Mouse (Mus musculus) CH12.LX (cell line): ENCODE measurements around the gene Gm20662. TPM values are rescaled to one million over a fixed set of nuclear protein-coding genes. Genes with fewer than 3 reads are reported as not detected.

ENCODE experiments used
- DNase-seq: peaks from one replicate; pipeline ENCODE4 v3.0.0-alpha.2; 2013; ENCODE audit errors: extremely low read depth
- H3K27ac ChIP-seq: 2 replicates; pipeline ENCODE4 v1.5.1; 2012; ENCODE audit warnings: low read depth, mild to moderate bottlenecking, control low read depth, moderate library complexity; ENCODE audit not compliant: insufficient read depth
- H3K27me3 ChIP-seq: replicated peaks from 2 replicates; pipeline ENCODE3; 2012; ENCODE audit warnings: inconsistent platforms
- H3K36me3 ChIP-seq, 2 experiments: replicated peaks in 1 of 2; 2 replicates each; pipeline versions ENCODE3 to v1.6.1; 2012; ENCODE audit warnings: inconsistent platforms in 1 of 2, low read length in 1 of 2, mild to moderate bottlenecking in 1 of 2, mixed read lengths in 1 of 2, moderate library complexity in 1 of 2; ENCODE audit not compliant: control insufficient read depth in 1 of 2, insufficient read depth in 1 of 2
- H3K4me1 ChIP-seq, 2 experiments: 2 replicates each; pipeline ENCODE4 v1.6.1; 2012; ENCODE audit warnings: inconsistent platforms in 1 of 2, moderate library complexity in 1 of 2; ENCODE audit not compliant: insufficient read depth in 2 of 2, control insufficient read depth in 1 of 2
- H3K4me2 ChIP-seq: 2 replicates; pipeline ENCODE4 v1.6.1; 2012; ENCODE audit warnings: low read depth, mild to moderate bottlenecking, control low read depth; ENCODE audit not compliant: poor library complexity, insufficient read depth, severe bottlenecking
- H3K4me3 ChIP-seq, 3 experiments: fragments of 150-350 bp in 1 of 3; sonication (generic) in 1 of 3; replicated peaks in 1 of 3; 2 replicates each; pipeline versions ENCODE3 to v1.5.1; 2011 to 2012; ENCODE audit warnings: low read depth in 2 of 3, low read length in 2 of 3, mild to moderate bottlenecking in 2 of 3, moderate library complexity in 2 of 3, control low read depth in 1 of 3, improper control_type of control experiment in 1 of 3, inconsistent platforms in 1 of 3, mixed read lengths in 1 of 3; ENCODE audit not compliant: poor library complexity in 1 of 3
- H3K79me2 ChIP-seq: replicated peaks from 2 replicates; pipeline ENCODE4 v1.6.1; 2012; ENCODE audit warnings: mild to moderate bottlenecking, moderate library complexity; ENCODE audit not compliant: control insufficient read depth, poor library complexity, insufficient read depth, severe bottlenecking; ENCODE audit errors: extremely low read depth
- H3K9ac ChIP-seq: 2 replicates; pipeline ENCODE4 v1.6.1; 2012; ENCODE audit warnings: low read depth, mild to moderate bottlenecking, control low read depth, moderate library complexity; ENCODE audit not compliant: insufficient read depth
- H3K9me3 ChIP-seq: replicated peaks from 2 replicates; pipeline ENCODE3; 2012; ENCODE audit warnings: low read length, inconsistent platforms, mixed read lengths
- EP300 ChIP-seq: IDR thresholded peaks from 2 replicates; pipeline ENCODE4 v1.6.1; 2011; ENCODE audit warnings: low read length, improper control_type of control experiment
- GABPA ChIP-seq: IDR thresholded peaks from 2 replicates; pipeline ENCODE4 v1.6.1; 2012; ENCODE audit warnings: low read depth, low read length, improper control_type of control experiment, inconsistent platforms; ENCODE audit not compliant: insufficient replicate concordance
- MAX ChIP-seq: IDR thresholded peaks from 2 replicates; pipeline ENCODE4 v1.6.1; 2011; ENCODE audit warnings: low read length, improper control_type of control experiment
- MAZ ChIP-seq: IDR thresholded peaks from 2 replicates; pipeline ENCODE4 v1.6.1; 2012; ENCODE audit warnings: low read depth, mild to moderate bottlenecking, inconsistent platforms, low read length, improper control_type of control experiment, moderate library complexity
- MEF2A ChIP-seq: IDR thresholded peaks from 2 replicates; pipeline ENCODE4 v1.6.1; 2014; ENCODE audit warnings: low read depth, mild to moderate bottlenecking, inconsistent platforms, low read length, improper control_type of control experiment, borderline replicate concordance
- SIN3A ChIP-seq: IDR thresholded peaks from 2 replicates; pipeline ENCODE4 v1.6.1; 2012; ENCODE audit warnings: low read length, improper control_type of control experiment, inconsistent platforms
- UBTF ChIP-seq: IDR thresholded peaks from 2 replicates; pipeline ENCODE4 v1.6.1; 2012; ENCODE audit warnings: low read depth, mild to moderate bottlenecking, inconsistent platforms, low read length, improper control_type of control experiment, moderate library complexity
- USF1 ChIP-seq: IDR thresholded peaks from 2 replicates; pipeline ENCODE4 v1.6.1; 2014; ENCODE audit warnings: low read depth, mild to moderate bottlenecking, inconsistent platforms, low read length, improper control_type of control experiment
- ZC3H11A ChIP-seq: IDR thresholded peaks from 2 replicates; pipeline ENCODE4 v1.6.1; 2012; ENCODE audit warnings: low read depth, mild to moderate bottlenecking, inconsistent platforms, low read length, improper control_type of control experiment
- dilution Hi-C: fragments of 300-500 bp; cut with MboI; formaldehyde crosslinking; loops from 2 replicates; pipeline ENCODE4 v1.14.3; 2020; ENCODE audit warnings: low sequenced_read_pairs; ENCODE audit not compliant: extremely low pct_unique_long_range_greater_than_20kb, extremely low pct_ligation_motif_present
- in situ Hi-C: fragments of 300-500 bp; cut with MboI; formaldehyde crosslinking; loops from 3 replicates; pipeline ENCODE4 v1.14.3; 2019; ENCODE audit warnings: low sequenced_read_pairs, low pct_ligation_motif_present, low pct_unique_long_range_greater_than_20kb, mixed read lengths
- polyA plus RNA-seq: library from polyadenylated mRNA; unstranded; fragments of >175 nt; gene quantifications from 2 replicates; pipeline ENCODE4 v1.2.1, GENCODE M21; 2012; ENCODE audit warnings: low read depth; ENCODE audit not compliant: insufficient read length
- total RNA-seq, 2 experiments: library from RNA; depleted of rRNA; stranded (reverse); fragments of 300-350 nt in 1 of 2; fragments of >200 nt in 1 of 2; gene quantifications; 2 replicates each; pipeline ENCODE4 v1.2.3; 2012 to 2014

The Gm20662 gene
- total and polyA plus RNA-seq, 3 experiments, result 0.31 to 1.2 TPM; not detected in 1

DNA sequence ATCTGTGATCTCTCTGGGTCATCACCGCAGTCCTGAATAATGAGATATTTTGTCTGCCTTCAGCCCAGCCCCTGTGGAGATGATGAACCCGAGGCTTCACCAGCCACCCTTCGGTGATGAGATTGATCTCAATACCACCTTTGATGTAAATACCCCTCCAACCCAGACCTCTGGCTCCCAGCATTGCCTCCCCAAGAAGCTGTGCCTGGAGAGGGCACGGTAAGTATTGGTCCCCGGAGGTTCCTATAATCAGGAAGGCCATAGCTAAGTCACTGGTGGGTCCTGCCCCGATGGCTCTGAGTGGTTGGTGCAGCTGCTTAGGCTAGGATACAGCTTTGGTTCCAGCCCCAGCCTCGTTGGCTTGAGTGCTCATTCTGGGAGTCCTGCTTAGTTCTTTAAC is 27.6 kb upstream of the Gm20662 start:
- no peak for TF ChIP-seq MAZ
- TF ChIP-seq EP300, result no peak
- Histone ChIP-seq H3K4me3 (no peak overlapping the region), H3K79me2 (no peaks in the 10 kb centered on the region), H3K27me3 (no peaks in the 10 kb centered on the region), H3K9ac (no peak overlapping the region), H3K36me3 (peaks cover 59 to 95% of the 10 kb centered on the region in 2 experiments), H3K4me2 (no peak overlapping the region), H3K4me1 (peaks cover 0 to 4% of the 10 kb centered on the region in 2 experiments; a peak in 2 of 4 replicates), H3K27ac (no peak overlapping the region), H3K9me3 (no peaks in the 10 kb centered on the region)
- dilution Hi-C loops (no loop called here), in situ Hi-C loops (loop anchor here (5.0 kb wide), 1 partner anchor 89 kb away; no protein-coding TSS in a partner anchor)
- DNase-seq, result no peak

DNA sequence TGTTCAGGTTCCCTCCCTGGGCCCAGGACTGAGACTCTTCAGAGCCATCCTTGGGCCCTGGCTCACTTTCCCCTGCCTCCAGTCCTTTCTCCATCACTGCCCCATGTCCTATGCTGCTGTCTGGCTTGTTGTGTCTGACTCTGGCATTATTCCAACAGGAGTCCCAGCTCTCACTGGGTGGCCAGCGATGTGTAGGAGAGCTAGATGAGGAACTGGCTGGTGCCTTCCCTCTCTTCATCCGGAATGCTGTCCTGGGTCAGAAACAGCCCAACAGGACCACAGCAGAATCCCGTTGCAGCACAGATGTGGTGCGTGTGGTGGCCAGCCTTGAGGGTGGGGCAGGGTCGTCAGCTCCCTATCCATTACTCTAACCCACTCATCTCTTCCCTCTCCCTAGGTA is 25.8 kb upstream of the Gm20662 start:
- no peak overlapping the region for H3K4me2 ChIP-seq
- no peak for DNase-seq
- peaks cover 46 to 79% of the 10 kb centered on the region in 2 experiments for H3K36me3 ChIP-seq
- peaks cover 4 to 11% of the 10 kb centered on the region in 2 experiments for H3K4me1 ChIP-seq
- no peak overlapping the region for H3K27ac ChIP-seq
- in situ Hi-C loops (no loop called here), dilution Hi-C loops (no loop called here)
- no peaks in the 10 kb centered on the region for H3K9me3 ChIP-seq
- no peaks in the 10 kb centered on the region for H3K79me2 ChIP-seq
- H3K9ac ChIP-seq, result no peak overlapping the region
- no peak overlapping the region for H3K4me3 ChIP-seq
- TF ChIP-seq SIN3A (no peak), MAX (no peak), ZC3H11A (no peak), GABPA (no peak), UBTF (no peak), MEF2A (no peak)
- H3K27me3 ChIP-seq, result no peaks in the 10 kb centered on the region

DNA sequence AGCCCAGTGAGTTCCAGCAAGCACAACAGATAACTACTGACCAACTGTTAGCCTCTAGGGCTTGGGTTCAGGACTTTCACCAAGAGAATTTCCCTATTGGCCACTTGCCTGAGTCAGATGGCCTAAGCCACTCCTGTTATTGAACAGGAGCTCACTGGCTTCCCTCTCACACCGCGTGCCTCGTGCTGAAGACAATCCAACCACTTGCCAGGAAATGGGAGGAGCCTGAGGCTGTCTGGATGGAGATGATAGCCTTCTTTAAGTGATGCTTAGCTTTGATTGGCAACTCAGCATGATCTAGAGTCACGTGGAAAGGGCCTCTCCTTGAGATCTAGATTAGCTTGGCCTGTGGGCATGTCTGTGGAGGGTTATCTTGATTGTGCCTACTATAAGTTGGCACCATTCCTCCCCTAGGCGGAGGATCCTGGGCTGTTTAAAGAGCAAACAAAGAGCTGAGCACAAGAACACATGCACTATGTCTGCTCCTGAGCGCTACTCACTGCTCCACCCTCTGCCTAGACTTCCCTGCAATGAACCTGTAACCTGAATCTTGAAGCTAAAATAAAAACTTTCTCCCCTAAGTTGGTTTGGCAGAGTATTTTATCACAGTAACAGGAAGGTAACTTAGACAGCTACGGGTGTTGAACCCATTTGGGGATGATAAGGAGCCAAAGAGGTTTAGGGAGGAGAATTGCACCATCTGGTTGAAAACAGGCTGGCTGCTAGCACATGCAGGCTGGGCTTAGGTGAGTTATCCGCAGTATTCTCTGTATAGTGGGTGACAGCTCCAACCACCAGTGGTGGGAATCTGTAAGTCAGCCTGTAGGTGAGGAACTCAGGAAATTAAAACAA is 24.2 kb upstream of the Gm20662 start:
- in situ Hi-C loops, result no loop called here
- peaks cover 8 to 20% of the 10 kb centered on the region in 2 experiments for H3K4me1 ChIP-seq
- H3K27ac ChIP-seq, result no peak overlapping the region

More for the DNA sequence above, 24.2 kb upstream of the Gm20662 start:
- dilution Hi-C loops, result no loop called here
- no peak overlapping the region for H3K4me2 ChIP-seq
- no peak for TF ChIP-seq USF1
- H3K9ac ChIP-seq, result no peak overlapping the region
- no peaks in the 10 kb centered on the region for H3K9me3 ChIP-seq
- no peaks in the 10 kb centered on the region for H3K27me3 ChIP-seq
- no peak overlapping the region for H3K4me3 ChIP-seq
- no peaks in the 10 kb centered on the region for H3K79me2 ChIP-seq
- no peak for DNase-seq
- H3K36me3 ChIP-seq, result peaks cover 38 to 68% of the 10 kb centered on the region in 2 experiments
